ENCODE assay signal across 17 mouse cellular contexts in the genomic region with DNA sequence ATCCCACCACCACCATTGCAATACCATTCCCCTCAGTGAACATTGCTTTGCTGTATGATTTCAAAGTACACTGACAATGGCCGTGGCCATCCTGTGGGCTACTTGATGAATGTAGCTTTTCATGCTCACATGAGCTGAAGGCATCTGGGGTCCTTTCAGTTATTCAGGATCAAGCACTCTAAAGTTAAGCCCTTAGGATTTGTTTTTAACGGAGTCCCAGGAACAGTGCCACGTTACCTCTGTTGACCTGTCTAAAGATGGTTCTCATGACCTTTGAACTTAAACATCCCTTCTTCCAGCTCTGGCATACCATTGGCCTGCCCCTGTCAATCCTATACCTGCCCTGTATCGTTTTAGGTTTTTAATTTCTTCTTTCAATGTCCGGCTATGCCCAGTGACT.
"Had no signal": no experiment of that assay in that cellular context is flagged by ENCODE, and none has a peak within 500 bp of the region (broad histone marks: within the 10 kb centered on the region; RNA-seq: fewer than 3 reads in every experiment).

No protein-coding gene starts in this region.

- H3K4me2 ChIP-seq: lung, embryonic 15.5 days; midbrain, embryonic 11.5 days; midbrain, embryonic 13.5 days; midbrain, embryonic 15.5 days; neural tube, embryonic 12.5 days; stomach, embryonic 15.5 days had no signal

- H3K4me3 ChIP-seq: lung, embryonic 15.5 days; megakaryocyte, embryonic 14.5 days; midbrain, embryonic 13.5 days; midbrain, embryonic 15.5 days; neural tube, embryonic 12.5 days; stomach, embryonic 15.5 days had no signal

- H3K27ac ChIP-seq: lung, embryonic 15.5 days; macrophage; midbrain, embryonic 13.5 days; midbrain, embryonic 15.5 days; neural tube, embryonic 12.5 days; stomach, embryonic 15.5 days; stomach, postnatal 0 days had no signal

- DNase-seq: lung, adult 2 months; lung, postnatal 14 days; lung, postnatal 36 days; right cerebral cortex, postnatal 14 days; thymus, adult 2 months; thymus, postnatal 25 days; thymus, postnatal 4 days had no signal

- ATAC-seq: lung, postnatal 0 days; midbrain, embryonic 13.5 days; midbrain, embryonic 15.5 days had no signal

- H3K9me3 ChIP-seq: lung, embryonic 15.5 days; midbrain, embryonic 13.5 days; midbrain, embryonic 15.5 days; neural tube, embryonic 12.5 days; stomach, embryonic 15.5 days had no signal

- H3K27me3 ChIP-seq: lung, embryonic 15.5 days; megakaryocyte, embryonic 14.5 days; midbrain, embryonic 15.5 days; neural tube, embryonic 12.5 days; stomach, embryonic 15.5 days had no signal

- H3K4me1 ChIP-seq: lung, embryonic 15.5 days; megakaryocyte, embryonic 14.5 days; midbrain, embryonic 13.5 days; midbrain, embryonic 15.5 days; neural tube, embryonic 12.5 days; stomach, embryonic 15.5 days had no signal

- H3K36me3 ChIP-seq: lung, embryonic 15.5 days; midbrain, embryonic 13.5 days; midbrain, embryonic 15.5 days; neural tube, embryonic 12.5 days; stomach, embryonic 15.5 days had no signal

- H3K9ac ChIP-seq: lung, embryonic 15.5 days; midbrain, embryonic 13.5 days; midbrain, embryonic 15.5 days; neural tube, embryonic 12.5 days; stomach, embryonic 15.5 days had no signal
